Mouse (Mus musculus) CD4-positive, CD25-positive, alpha-beta regulatory T cell, adult 2 months (primary cell): ENCODE data around the gene Itga9.

Experiments
- DNase-seq: peaks from one replicate; pipeline ENCODE4 v3.0.0-alpha.2; 2012; ENCODE audit warnings: low read depth, low spot score

The Itga9 gene

GRCm38 (mm10) chr9:118607701-118608401, 1.4 kb downstream of the Itga9 start:
- no peak for DNase-seq

DNA sequence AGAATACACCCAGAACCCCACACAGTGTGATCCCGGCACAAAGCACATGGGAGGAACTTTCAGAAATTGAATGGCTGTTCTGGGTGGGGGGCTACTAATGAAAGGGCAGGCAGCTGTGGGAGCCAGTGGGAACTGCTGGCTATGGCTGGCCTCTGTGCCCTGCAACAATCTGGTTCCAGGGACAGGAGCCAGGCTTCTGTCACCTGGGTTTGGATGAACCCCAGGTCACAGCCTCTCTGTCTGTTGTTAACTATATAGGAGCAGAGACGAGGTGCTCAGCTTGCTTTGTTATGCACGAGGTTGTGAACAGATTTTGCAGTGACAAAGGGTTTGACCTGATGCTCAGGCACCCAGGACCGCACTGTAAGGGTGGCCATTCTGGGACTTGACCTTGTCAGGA, 2.1 kb downstream of the Itga9 start:
- no peak for DNase-seq

DNA sequence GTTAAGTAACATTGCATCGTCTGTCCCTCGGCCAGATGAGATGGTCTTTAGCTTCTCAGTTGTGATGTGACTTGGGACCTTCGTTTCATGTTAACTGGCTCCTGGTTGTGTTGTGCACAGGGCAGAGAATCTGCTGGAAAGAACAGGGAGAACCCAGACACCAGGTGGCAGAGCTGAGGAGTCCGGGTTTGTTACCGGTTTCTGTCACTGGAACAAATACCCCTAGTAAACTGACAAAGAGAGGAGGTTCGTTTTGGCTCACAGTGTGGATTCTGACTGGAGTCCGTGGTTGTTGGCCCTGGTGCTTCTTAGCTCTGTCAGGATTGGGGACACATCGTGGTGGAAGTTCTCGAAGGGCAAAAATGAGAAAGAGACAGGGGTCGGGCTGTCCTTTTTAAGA, 3.6 kb downstream of the Itga9 start:
- DNase-seq = peak; percentile 38

DNA sequence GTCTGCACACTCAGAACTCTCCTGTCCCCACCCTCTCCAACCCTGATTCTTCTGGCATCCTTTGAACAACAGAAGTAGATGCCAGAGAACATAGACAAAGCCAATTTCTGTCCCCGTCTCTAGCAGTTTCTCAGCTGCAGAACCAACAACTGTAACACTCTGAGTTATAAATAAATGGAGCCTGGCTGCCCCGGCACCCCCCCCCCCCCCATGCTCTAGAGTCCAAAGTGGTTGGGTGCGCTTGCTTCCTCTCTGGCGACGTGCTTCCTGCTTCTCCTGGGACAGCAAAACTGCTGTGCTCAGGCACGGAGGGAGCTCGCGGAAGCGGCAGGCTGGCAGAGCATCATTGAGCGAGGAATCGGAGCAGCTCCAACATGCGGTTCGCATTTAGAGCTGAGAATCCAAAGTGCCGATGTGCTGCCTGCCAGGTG, 4.6 kb downstream of the Itga9 start:
- DNase-seq = peak; percentile 16

- peak; percentile 42 for DNase-seq
Observed at GRCm38 (mm10) chr9:118611958-118612581, 5.6 kb downstream of the Itga9 start.

DNA sequence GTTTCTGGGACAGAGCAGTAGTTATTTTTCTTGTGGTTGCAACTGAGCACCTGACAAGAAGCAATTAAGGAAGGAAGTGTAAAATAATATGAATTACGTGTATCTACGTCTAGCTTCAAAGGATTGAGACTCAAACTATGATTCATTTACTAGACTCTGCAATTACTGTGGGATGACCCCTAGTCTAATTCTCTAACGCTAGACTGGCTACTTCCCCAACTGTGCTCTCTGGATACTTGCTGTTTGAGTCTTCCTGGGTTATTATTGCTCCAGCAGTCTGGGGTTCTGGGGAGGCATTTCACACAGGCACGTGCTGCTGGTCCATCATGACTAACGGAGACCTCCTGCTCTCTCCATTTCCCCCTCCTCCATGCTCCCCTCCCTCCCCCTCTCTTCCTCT, 10.7 kb downstream of the Itga9 start:
- no peak for DNase-seq

DNA sequence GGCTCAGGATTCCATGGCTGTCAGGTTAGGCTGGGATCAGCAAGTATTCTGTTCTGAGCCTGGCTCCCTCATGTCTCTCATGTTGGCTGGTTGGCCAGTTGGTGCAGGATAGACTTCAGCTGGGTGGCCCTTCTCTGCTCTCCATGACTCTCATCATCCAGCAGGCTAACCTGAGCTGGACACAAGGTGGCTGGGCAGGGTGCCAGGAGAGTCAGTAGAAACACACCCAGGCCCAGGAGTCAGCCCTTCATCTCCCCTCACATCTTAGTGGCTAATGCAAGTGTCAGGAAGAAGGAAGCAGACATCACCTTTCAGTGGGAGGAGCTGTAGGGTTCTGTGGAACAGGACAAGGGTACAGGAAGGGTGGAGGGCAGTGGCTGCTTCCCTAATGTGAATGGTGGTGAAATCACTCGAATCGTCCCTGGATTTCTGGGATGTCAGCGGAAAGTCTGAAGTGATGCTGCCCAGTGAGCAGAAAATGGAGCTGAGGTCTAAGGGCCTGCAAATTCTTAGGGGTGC, 12.3 kb downstream of the Itga9 start:
- DNase-seq = no peak

- DNase-seq = no peak
Observed at GRCm38 (mm10) chr9:118620807-118621206, 14.3 kb downstream of the Itga9 start.

GRCm38 (mm10) chr9:118621691-118622090, 15.2 kb downstream of the Itga9 start:
- no peak for DNase-seq

DNA sequence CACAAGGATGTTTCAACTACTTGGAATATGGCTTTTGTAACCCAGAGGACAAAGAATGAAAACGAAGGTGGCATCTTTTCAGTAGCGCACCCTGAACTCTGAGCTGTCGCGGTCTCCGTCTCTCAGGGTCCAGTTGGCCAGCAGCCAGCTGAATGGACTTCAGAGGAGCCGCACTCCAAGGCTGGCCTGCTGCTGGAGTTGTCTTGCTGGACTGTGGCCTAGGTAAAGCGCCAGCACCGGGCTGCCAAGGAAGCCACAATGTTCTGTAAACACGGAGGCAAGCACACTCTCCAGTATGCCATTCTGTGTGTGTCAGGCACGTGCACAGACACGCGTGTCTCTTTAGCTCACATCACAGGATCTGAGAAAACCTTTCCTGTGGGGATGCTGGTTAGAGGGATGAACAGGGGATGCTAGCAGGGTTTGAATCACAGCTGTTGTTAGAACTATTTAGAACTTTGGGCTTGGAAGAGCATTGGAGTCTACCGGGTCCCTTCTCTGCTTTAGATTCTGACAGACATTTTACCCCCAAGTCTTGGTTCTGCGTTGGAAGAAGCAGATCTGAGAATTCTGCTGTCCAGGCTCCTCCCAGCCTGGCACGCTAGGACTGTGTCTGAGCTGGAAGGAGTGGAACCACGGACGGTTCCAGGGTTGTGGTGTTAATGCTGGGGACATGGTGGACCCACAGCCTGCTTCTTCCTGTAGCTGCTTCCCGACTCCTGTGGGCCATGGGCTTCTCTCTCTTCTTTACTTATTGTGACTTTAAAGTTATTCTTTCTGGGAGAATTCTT, 16.1 kb downstream of the Itga9 start:
- DNase-seq = no peak

DNA sequence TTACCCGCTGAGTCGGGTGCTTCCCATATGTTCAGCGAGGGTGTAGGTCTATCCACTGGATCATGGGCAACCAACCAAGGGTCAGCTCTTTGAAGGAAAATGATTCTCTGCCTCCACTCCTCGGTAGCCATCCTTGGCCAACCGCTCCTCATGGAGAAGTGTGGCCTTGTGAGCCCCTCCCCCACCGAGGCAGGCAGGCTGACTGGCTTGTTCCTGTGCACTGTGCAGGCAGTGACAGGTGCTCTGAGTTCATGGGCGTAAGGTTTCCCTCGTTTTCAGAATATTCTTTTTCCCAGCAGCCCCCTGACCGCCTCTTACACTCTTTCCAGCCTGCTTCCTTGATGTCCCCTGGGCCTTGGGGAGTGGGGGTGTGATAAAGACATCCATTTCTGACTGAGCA, 17.0 kb downstream of the Itga9 start:
- no peak for DNase-seq

GRCm38 (mm10) chr9:118624146-118624545, 17.7 kb downstream of the Itga9 start:
- no peak for DNase-seq

DNA sequence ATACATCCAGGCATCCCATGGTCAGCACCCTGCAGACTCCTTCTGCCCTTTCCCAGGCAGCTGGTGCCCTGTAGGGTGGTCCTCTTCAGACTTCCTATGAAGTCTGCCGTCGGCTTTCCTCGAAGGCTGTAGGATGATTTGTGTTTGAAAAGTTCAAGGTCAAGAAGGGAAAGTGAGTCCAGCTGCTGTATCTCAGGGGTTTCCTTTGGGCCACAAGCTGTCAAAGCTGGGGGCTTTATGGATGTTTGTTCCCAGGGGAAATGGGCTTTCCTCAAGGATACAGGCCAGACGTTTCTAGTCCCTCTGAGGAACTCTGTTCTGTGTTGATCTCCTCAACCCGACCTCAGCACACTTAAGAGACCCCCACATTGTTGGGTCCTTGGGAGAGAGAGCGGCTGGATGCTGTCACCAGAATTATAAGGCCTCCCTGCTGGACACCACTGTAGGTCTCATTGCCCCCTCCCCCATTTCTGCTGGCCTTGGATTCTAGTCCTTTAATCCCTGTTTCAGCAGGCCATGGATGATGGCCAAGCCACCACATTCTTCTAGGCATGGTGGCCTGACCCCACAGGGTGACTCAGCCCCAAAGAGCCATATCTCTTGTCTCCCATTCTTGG, 23.4 kb downstream of the Itga9 start:
- no peak for DNase-seq

DNA sequence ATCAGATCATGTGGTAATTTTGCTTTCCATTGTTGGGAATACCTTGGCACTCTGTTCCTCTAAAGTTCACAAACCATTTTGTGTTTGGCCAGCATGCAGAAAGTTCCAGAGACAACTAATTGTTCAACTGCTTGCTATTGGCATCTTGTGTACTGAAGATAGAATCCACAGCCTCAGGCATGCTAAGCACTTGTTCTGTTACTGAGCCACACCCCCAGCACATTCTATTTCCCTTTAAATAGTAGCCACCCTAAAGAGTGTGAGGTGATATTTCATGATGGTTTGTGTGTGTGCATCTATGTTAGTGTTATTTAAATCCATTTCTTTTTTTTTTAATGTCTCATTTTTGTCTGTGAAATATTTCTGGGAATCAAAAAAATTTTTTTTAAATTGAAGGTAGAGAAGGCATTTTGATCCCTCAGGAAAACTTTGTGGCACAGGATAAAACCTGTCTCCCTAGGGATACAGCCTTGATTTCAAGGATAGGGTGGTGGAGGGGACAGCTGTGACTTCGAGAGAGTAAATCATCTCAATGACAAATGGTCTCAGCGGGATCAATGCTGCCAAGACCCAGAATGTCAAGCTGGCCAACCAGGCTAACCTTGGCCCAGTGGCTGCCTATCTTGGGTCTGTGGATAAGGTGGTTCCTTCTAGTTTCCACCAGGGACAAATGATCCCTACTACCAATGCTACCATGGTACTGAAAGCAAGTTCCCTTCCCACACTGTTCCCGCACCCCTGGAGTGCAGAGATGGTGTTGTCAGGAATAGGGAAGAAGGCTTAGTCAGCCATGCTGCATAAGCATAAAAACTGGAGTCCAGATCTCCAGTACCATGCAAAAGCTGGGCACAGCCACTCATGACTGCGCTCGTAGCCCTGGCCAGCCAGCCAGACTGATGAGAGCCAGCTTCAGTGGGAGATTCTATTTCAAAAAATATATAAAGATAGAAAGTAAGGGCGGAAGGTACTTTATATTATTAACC, 25.6 kb downstream of the Itga9 start:
- DNase-seq = no peak

DNA sequence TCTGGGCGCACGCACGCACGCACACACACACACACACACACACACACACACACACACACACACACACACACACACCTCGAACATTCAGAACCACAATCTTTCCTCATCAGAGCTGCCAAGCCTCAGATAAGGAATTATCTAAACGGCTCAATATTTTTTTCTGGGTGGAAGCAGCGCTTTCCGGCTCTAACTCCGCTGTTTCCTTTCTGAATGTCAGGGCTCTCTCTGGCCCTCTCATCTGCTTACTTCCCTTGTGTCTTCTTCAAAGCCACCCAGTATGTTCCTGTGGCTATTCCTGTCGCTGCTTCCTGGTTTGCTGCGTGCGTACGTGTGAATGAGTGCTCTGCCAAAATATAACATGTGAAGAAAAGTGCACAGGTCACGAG, 26.3 kb downstream of the Itga9 start:
- peak; percentile 28 for DNase-seq

DNA sequence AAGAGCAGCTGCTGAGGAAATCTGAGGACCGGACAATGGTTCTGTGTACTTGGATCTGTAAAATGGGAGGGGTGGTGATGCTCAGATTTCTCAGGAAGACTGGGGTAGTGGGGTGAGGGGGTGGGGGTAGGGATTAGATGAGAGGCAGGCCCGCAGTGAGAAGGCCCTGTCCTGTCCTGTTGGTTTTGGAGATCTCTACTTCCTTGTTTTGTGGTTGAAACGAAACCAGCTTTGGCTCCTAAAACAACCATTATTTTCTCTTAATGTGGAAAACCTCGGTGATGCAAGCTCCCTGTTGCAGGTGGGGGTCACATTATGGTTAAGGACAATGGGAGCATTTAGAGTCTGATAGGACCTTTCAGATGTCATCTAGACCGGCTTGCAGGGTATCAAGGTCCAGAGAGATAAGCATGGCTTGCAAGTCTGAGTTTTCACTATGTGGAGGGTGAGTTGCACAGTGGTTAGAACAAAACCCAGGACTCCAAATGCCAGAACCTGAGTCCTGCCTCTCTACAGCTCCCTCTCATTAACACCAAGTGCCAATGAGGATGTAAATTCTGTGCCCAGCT, 32.2 kb downstream of the Itga9 start:
- no peak for DNase-seq

GRCm38 (mm10) chr9:118645698-118646355, 39.3 kb downstream of the Itga9 start:
- no peak for DNase-seq

- DNase-seq = no peak
Observed at GRCm38 (mm10) chr9:118647495-118647894, 41.0 kb downstream of the Itga9 start.

GRCm38 (mm10) chr9:118650976-118651375, 44.5 kb downstream of the Itga9 start:
- DNase-seq = no peak

GRCm38 (mm10) chr9:118651939-118652338, 45.4 kb downstream of the Itga9 start:
- DNase-seq = no peak
